ENCODE assay signal across 17 mouse cellular contexts in genomic region chr13:94647566-94647965, GRCm38 (mm10).
DNase-seq lines count a peak whose midpoint lies in the region; ATAC-seq and TF ChIP-seq lines count a peak whose summit lies in the region.
"Had no signal": no experiment of that assay in that cellular context is flagged by ENCODE, and none has a peak within 500 bp of the region (broad histone marks: within the 10 kb centered on the region; RNA-seq: fewer than 3 reads in every experiment).

No protein-coding gene starts in this region.

- TF ChIP-seq EP300 in lung, postnatal 0 days (IDR thresholded peaks at IDR 0.05) = no peak
- TF ChIP-seq EP300 in ES-Bruce4 (IDR thresholded peaks at IDR 0.05; ENCODE audit: insufficient read depth, low read depth, low read length) = 0 out of 2 replicates have a peak, but pooled peaks have one; percentile 25

- H3K27ac ChIP-seq in lung, embryonic 16.5 days (ENCODE audit: low read length) = no peak overlapping the region
- no peak overlapping the region for H3K27ac ChIP-seq in lung, postnatal 0 days (ENCODE audit: low read length)
- H3K27ac ChIP-seq in ES-Bruce4 (ENCODE audit: insufficient read depth, low read length) (peak overlapping the region; percentile 48), ES-E14 (ENCODE audit: insufficient read depth, low read depth, low read length, poor library complexity, severe bottlenecking) (peak overlapping the region; percentile 63; the same call in 1 of the 2 replicates)
- H3K27ac ChIP-seq: embryonic facial prominence, embryonic 12.5 days; forebrain, embryonic 15.5 days; heart, adult 2 months; hindbrain, embryonic 10.5 days; hindbrain, embryonic 14.5 days had no signal

- no peaks in the 10 kb centered on the region for H3K9me3 ChIP-seq in lung, embryonic 16.5 days (ENCODE audit: control insufficient read depth, low read length)
- no peaks in the 10 kb centered on the region for H3K9me3 ChIP-seq in lung, postnatal 0 days (ENCODE audit: low read length)
- H3K9me3 ChIP-seq in ES-Bruce4 (replicated peaks; ENCODE audit: control insufficient read depth, insufficient read depth, low read length, poor library complexity, severe bottlenecking) (no peaks in the 10 kb centered on the region), ES-E14 (ENCODE audit: control insufficient read depth, insufficient read depth, low read depth, low read length) (no peaks in the 10 kb centered on the region)
- H3K9me3 ChIP-seq: embryonic facial prominence, embryonic 12.5 days; forebrain, embryonic 15.5 days; heart, embryonic 12.5 days; hindbrain, embryonic 10.5 days had no signal

- no peaks in the 10 kb centered on the region for H3K4me1 ChIP-seq in lung, embryonic 16.5 days (replicated peaks; ENCODE audit: control insufficient read depth, insufficient read depth, low read length)
- H3K4me1 ChIP-seq in lung, postnatal 0 days (ENCODE audit: insufficient read depth, low read depth, low read length) = no peaks in the 10 kb centered on the region
- H3K4me1 ChIP-seq in ES-Bruce4 (ENCODE audit: control insufficient read depth, insufficient read depth, low read length) (peaks cover 12% of the 10 kb centered on the region), ES-E14 (ENCODE audit: control insufficient read depth in 2 of 2, insufficient read depth in 2 of 2, low read length in 2 of 2, poor library complexity in 1 of 2) (peaks cover 8 to 26% of the 10 kb centered on the region in 2 experiments)

- 0 out of 2 replicates have a peak, but pooled peaks have one; percentile 15 for ATAC-seq in lung, embryonic 16.5 days (ENCODE audit: low read depth)
- ATAC-seq in lung, postnatal 0 days = no peak
- ATAC-seq: forebrain, embryonic 15.5 days; intestine, embryonic 16.5 days had no signal

- H3K9ac ChIP-seq in lung, embryonic 16.5 days (ENCODE audit: low read length) = no peak overlapping the region
- H3K9ac ChIP-seq in lung, postnatal 0 days (replicated peaks; ENCODE audit: low read depth) = no peak overlapping the region
- H3K9ac ChIP-seq in ES-Bruce4 (ENCODE audit: low read depth, poor library complexity, severe bottlenecking) (no peak overlapping the region), ES-E14 (ENCODE audit: insufficient read depth, low read depth, low read length, poor library complexity, severe bottlenecking) (no peak overlapping the region)
- H3K9ac ChIP-seq: embryonic facial prominence, embryonic 12.5 days; forebrain, embryonic 15.5 days; heart, embryonic 12.5 days; hindbrain, embryonic 14.5 days had no signal

- no peak for TF ChIP-seq CTCF in lung, postnatal 0 days (IDR thresholded peaks at IDR 0.05)
- TF ChIP-seq CTCF in ES-Bruce4 (IDR thresholded peaks at IDR 0.05; ENCODE audit: low read depth, low read length) = no peak

- peaks cover 8% of the 10 kb centered on the region; the same call in 1 of the 2 replicates for H3K27me3 ChIP-seq in lung, embryonic 16.5 days (ENCODE audit: control insufficient read depth, insufficient read depth, low read depth, low read length)
- H3K27me3 ChIP-seq in lung, postnatal 0 days (replicated peaks; ENCODE audit: insufficient read depth, low read length) = no peaks in the 10 kb centered on the region
- no peaks in the 10 kb centered on the region for H3K27me3 ChIP-seq in ES-Bruce4 (ENCODE audit: control insufficient read depth, insufficient read depth, low read length, poor library complexity, severe bottlenecking)
- H3K27me3 ChIP-seq: heart, embryonic 12.5 days had no signal

- no peak overlapping the region for H3K4me3 ChIP-seq in lung, embryonic 16.5 days (ENCODE audit: low read length)
- no peak overlapping the region for H3K4me3 ChIP-seq in lung, postnatal 0 days (ENCODE audit: low read depth, low read length)
- no peak overlapping the region for H3K4me3 ChIP-seq in ES-Bruce4 (ENCODE audit: low read depth, low read length)
- peak overlapping the region in 1 of 2 experiments; percentile 31; a peak in 1 of 4 replicates for H3K4me3 ChIP-seq in ES-E14 (ENCODE audit: insufficient read depth in 1 of 2, low read depth in 1 of 2, low read length in 2 of 2, poor library complexity in 1 of 2, severe bottlenecking in 1 of 2)
- H3K4me3 ChIP-seq: embryonic facial prominence, embryonic 12.5 days; forebrain, embryonic 15.5 days; heart, adult 2 months; heart, embryonic 12.5 days; hindbrain, embryonic 10.5 days had no signal

- DNase-seq in lung, postnatal 0 days (ENCODE audit: low spot score) = no peak
- no peak for DNase-seq in ES-E14 (ENCODE audit: low read depth, low spot score)
- no peak for DNase-seq in kidney, adult 8-10 months
- DNase-seq in right cerebral cortex, postnatal 10 days (ENCODE audit: low spot score in 2 of 2) = no peak
- DNase-seq: cerebellum, adult 18-20 months; cerebellum, adult 9-11 months; cerebellum, postnatal 36 days; gastrocnemius, postnatal 10 days; heart, adult 2 months had no signal

- H3K36me3 ChIP-seq in lung, embryonic 16.5 days (ENCODE audit: control insufficient read depth, insufficient read depth, low read length) = no peaks in the 10 kb centered on the region
- H3K36me3 ChIP-seq in lung, postnatal 0 days (ENCODE audit: insufficient read depth, low read length) = no peaks in the 10 kb centered on the region
- H3K36me3 ChIP-seq in ES-Bruce4 (ENCODE audit: control insufficient read depth, insufficient read depth, low read length, poor library complexity, severe bottlenecking) (no peaks in the 10 kb centered on the region), ES-E14 (ENCODE audit: control insufficient read depth, insufficient read depth, low read length, poor library complexity, severe bottlenecking) (no peaks in the 10 kb centered on the region)
- H3K36me3 ChIP-seq: embryonic facial prominence, embryonic 12.5 days; forebrain, embryonic 15.5 days; heart, embryonic 12.5 days; hindbrain, embryonic 10.5 days had no signal

- H3K4me2 ChIP-seq in lung, embryonic 16.5 days (ENCODE audit: low read depth, low read length) = no peak overlapping the region
- H3K4me2 ChIP-seq in lung, postnatal 0 days (replicated peaks; ENCODE audit: low read depth, low read length) = no peak overlapping the region
- H3K4me2 ChIP-seq: embryonic facial prominence, embryonic 12.5 days; forebrain, embryonic 15.5 days; heart, embryonic 12.5 days; hindbrain, embryonic 14.5 days had no signal

- TF ChIP-seq POLR2A in ES-Bruce4 (IDR thresholded peaks at IDR 0.05; ENCODE audit: insufficient read depth, low read length) = no peak

- in situ Hi-C loops in ES-E14 (cut with MboI; ENCODE audit: low sequenced_read_pairs in 2 of 2, unreplicated experiment in 2 of 2) = no loop called here

- 55% methylated on average over 5 of the region's 5 CpGs for WGBS in lung, embryonic 16.5 days
- 61% methylated on average over 5 of the region's 5 CpGs for WGBS in lung, postnatal 0 days

TF ChIP-seq in ES-E14, 5 proteins besides CTCF, POLR2A, EP300 and RAD21:
- TF ChIP-seq MAFK (IDR thresholded peaks at IDR 0.05; ENCODE audit: insufficient read depth, low read depth, low read length) (no peak), CHD2 (IDR thresholded peaks at IDR 0.05; ENCODE audit: low read depth, low read length) (no peak), ZNF384 (IDR thresholded peaks at IDR 0.05; ENCODE audit: low read depth, low read length) (no peak), HCFC1 (IDR thresholded peaks at IDR 0.05; ENCODE audit: borderline replicate concordance, insufficient read depth, low read length) (no peak), ZC3H11A (IDR thresholded peaks at IDR 0.05; ENCODE audit: borderline replicate concordance, low read depth, low read length) (no peak)

Comparison
In these comparisons a context has a peak if more than half of its experiments do, and no peak if none do; other contexts are left out.
1. H3K27ac ChIP-seq: peak in ES-Bruce4 (single experiment) and ES-E14 (single experiment); none in lung, embryonic 16.5 days (single experiment) and lung, postnatal 0 days (single experiment).